Mouse (Mus musculus) myocyte (in vitro differentiated cells): ENCODE measurements around the gene Gosr1.

ENCODE experiments used
- CEBPB ChIP-seq: IDR thresholded peaks from 2 replicates; pipeline ENCODE4 v1.6.1; 2011; ENCODE audit warnings: mild to moderate bottlenecking, moderate library complexity; ENCODE audit not compliant: poor library complexity, insufficient read depth, severe bottlenecking
- E2F4 ChIP-seq: IDR thresholded peaks from one replicate; pipeline ENCODE4 v1.6.1; 2011; ENCODE audit warnings: mild to moderate bottlenecking, control low read depth, moderate library complexity; ENCODE audit not compliant: insufficient read depth
- MAX ChIP-seq: IDR thresholded peaks from one replicate; pipeline ENCODE4 v1.6.1; 2011; ENCODE audit warnings: low read depth, mild to moderate bottlenecking, control low read depth
- MYOD1 ChIP-seq, 3 experiments: IDR thresholded peaks; one replicate each; pipeline ENCODE4 v1.6.1; 2011; ENCODE audit warnings: control low read depth in 2 of 3, low read depth in 2 of 3, mild to moderate bottlenecking in 2 of 3, moderate library complexity in 1 of 3; ENCODE audit not compliant: insufficient read length in 2 of 3, control insufficient read depth in 1 of 3
- MYOG ChIP-seq, 3 experiments: IDR thresholded peaks; one replicate each; pipeline ENCODE4 v1.6.1; 2011; ENCODE audit warnings: control low read depth in 2 of 3, low read depth in 2 of 3, mild to moderate bottlenecking in 2 of 3; ENCODE audit not compliant: insufficient read length in 2 of 3, control insufficient read depth in 1 of 3, insufficient read depth in 1 of 3
- POLR2A ChIP-seq: IDR thresholded peaks from one replicate; pipeline ENCODE4 v1.6.1; 2011; ENCODE audit warnings: low read depth, mild to moderate bottlenecking, control low read depth, moderate library complexity; ENCODE audit not compliant: insufficient read length
- POLR2AphosphoS2 ChIP-seq: IDR thresholded peaks from one replicate; pipeline ENCODE4 v1.6.1; 2011; ENCODE audit warnings: low read depth, control low read depth; ENCODE audit not compliant: insufficient read length
- TCF12 ChIP-seq: IDR thresholded peaks from one replicate; pipeline ENCODE4 v1.6.1; 2011; ENCODE audit warnings: mild to moderate bottlenecking, control low read depth; ENCODE audit not compliant: poor library complexity, insufficient read depth, severe bottlenecking
- USF1 ChIP-seq: IDR thresholded peaks from one replicate; pipeline ENCODE4 v1.6.1; 2011; ENCODE audit warnings: low read depth, mild to moderate bottlenecking, control low read depth, moderate library complexity

DNA sequence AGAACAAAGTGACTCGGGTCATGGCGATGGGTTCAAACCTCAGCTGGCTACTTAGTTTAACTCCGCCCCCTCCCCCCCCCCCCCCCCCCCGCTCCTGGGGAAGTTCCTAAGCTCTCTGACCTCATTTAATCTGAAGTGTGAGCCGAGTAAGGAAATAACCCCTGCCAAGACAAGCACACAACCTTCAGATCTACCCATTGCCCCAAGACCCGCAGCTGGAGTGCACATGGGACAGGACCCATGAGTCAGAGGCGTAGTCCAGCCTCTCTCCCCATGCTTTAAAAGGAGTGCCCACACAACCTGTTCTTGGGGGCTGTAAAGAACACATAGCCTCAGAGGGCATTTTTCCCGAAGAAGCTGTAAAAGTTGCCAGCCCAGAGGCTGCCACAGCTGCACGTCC lies 63.8 kb downstream of the Gosr1 start:
- TF ChIP-seq POLR2A, result no peak
- no peak for TF ChIP-seq USF1
- no peak for TF ChIP-seq POLR2AphosphoS2
- no peak for TF ChIP-seq E2F4
- TF ChIP-seq TCF12, result no peak
- TF ChIP-seq MAX, result no peak
- TF ChIP-seq MYOD1 (IDR thresholded peaks at IDR 0.05; ENCODE audit: control insufficient read depth in 1 of 3, insufficient read length in 2 of 3, low read depth in 2 of 3), result no peak
- no peak for TF ChIP-seq CEBPB
- TF ChIP-seq MYOG (IDR thresholded peaks at IDR 0.05; ENCODE audit: control insufficient read depth in 1 of 3, insufficient read depth in 1 of 3, insufficient read length in 2 of 3, low read depth in 2 of 3), result no peak
